Mouse (Mus musculus) liver, embryonic 16.5 days (tissue): Measurements from ENCODE around the gene Map3k4. TPM values are rescaled to one million over a fixed set of nuclear protein-coding genes. Genes with fewer than 3 reads are reported as not detected.

Experiments used
- ATAC-seq: fragments of 200-750 bp; cut with Nextera tagmentation; 2 replicates; pipeline ENCODE4 v1.8.0; 2017; ENCODE audit warnings: low read depth, mild to moderate bottlenecking, moderate number of reproducible peaks, moderate library complexity
- H3K27ac ChIP-seq: fragments of 300-500 bp; sonication (generic); 2 replicates; pipeline ENCODE4 v1.5.1; 2014; ENCODE audit warnings: mild to moderate bottlenecking, low read length
- H3K27me3 ChIP-seq: fragments of 300-500 bp; sonication (generic); 2 replicates; pipeline ENCODE4 v1.6.1; 2014; ENCODE audit warnings: low read depth, low read length, mixed read lengths; ENCODE audit not compliant: control insufficient read depth, insufficient read depth
- H3K36me3 ChIP-seq: fragments of 300-500 bp; sonication (generic); 2 replicates; pipeline ENCODE4 v1.6.1; 2014; ENCODE audit warnings: mild to moderate bottlenecking; ENCODE audit not compliant: control insufficient read depth, insufficient read depth
- H3K4me1 ChIP-seq: fragments of 300-500 bp; sonication (generic); 2 replicates; pipeline ENCODE4 v1.6.1; 2014; ENCODE audit warnings: low read depth, low read length, mixed read lengths; ENCODE audit not compliant: control insufficient read depth
- H3K4me2 ChIP-seq: fragments of 300-500 bp; sonication (generic); 2 replicates; pipeline ENCODE4 v1.6.1; 2014; ENCODE audit warnings: low read depth, low read length, mixed read lengths
- H3K4me3 ChIP-seq: fragments of 300-500 bp; sonication (generic); 2 replicates; pipeline ENCODE4 v1.5.1; 2014; ENCODE audit warnings: low read depth, mild to moderate bottlenecking, low read length
- H3K9ac ChIP-seq: fragments of 300-500 bp; sonication (generic); 2 replicates; pipeline ENCODE4 v1.6.1; 2014; ENCODE audit warnings: low read depth, low read length
- H3K9me3 ChIP-seq: fragments of 300-500 bp; sonication (generic); replicated peaks from 2 replicates; pipeline ENCODE4 v1.6.1; 2016; ENCODE audit warnings: low read length; ENCODE audit not compliant: control insufficient read depth
- WGBS: fragments of 180-500 bp; shearing (Covaris S2); extraction: QIAGEN DNeasy Blood & Tissue Kit; methylation state at CpG from one replicate; pipeline ENCODE4 v1.1.7; 2014; ENCODE audit not compliant: insufficient replicate concordance; 5-methylcytosine and 5-hydroxymethylcytosine counted together
- polyA plus RNA-seq: library from polyadenylated mRNA; unstranded; fragments of >200 nt; fragmentation: Nextera tagmentation; extraction: Ambion mirVana; gene quantifications from 2 replicates; pipeline ENCODE4 v1.2.1, GENCODE M21; 2015

The Map3k4 gene
- polyA plus RNA-seq, 1 experiment from 2014 or later, result 9.5 TPM

- 80% methylated on average over 4 of the region's 4 CpGs for WGBS
- Histone ChIP-seq H3K36me3 (no peaks in the 10 kb centered on the region), H3K9me3 (no peaks in the 10 kb centered on the region), H3K4me1 (no peaks in the 10 kb centered on the region), H3K27me3 (no peaks in the 10 kb centered on the region), H3K4me3 (no peak overlapping the region), H3K27ac (no peak overlapping the region), H3K4me2 (no peak overlapping the region), H3K9ac (no peak overlapping the region)
- ATAC-seq, result no peak
Observed at GRCm38 (mm10) chr17:12288871-12289270, 29.7 kb downstream of the Map3k4 start.

GRCm38 (mm10) chr17:12279810-12280209, 38.8 kb downstream of the Map3k4 start:
- no peak for ATAC-seq
- Histone ChIP-seq H3K4me2 (no peak overlapping the region), H3K9ac (no peak overlapping the region), H3K4me3 (no peak overlapping the region), H3K27ac (no peak overlapping the region), H3K4me1 (no peaks in the 10 kb centered on the region; the same call in 1 of the 2 replicates), H3K36me3 (no peaks in the 10 kb centered on the region), H3K9me3 (no peaks in the 10 kb centered on the region), H3K27me3 (no peaks in the 10 kb centered on the region)
- 36% methylated on average over 10 of the region's 10 CpGs for WGBS

GRCm38 (mm10) chr17:12278073-12278472, 40.5 kb downstream of the Map3k4 start:
- H3K4me2 ChIP-seq, result no peak overlapping the region
- ATAC-seq, result no peak
- no peaks in the 10 kb centered on the region for H3K9me3 ChIP-seq
- H3K27ac ChIP-seq, result no peak overlapping the region
- H3K9ac ChIP-seq, result no peak overlapping the region
- no peaks in the 10 kb centered on the region for H3K36me3 ChIP-seq
- no peak overlapping the region for H3K4me3 ChIP-seq
- WGBS, result 77% methylated on average over 5 of the region's 5 CpGs
- H3K27me3 ChIP-seq, result no peaks in the 10 kb centered on the region
- H3K4me1 ChIP-seq, result no peaks in the 10 kb centered on the region; the same call in 1 of the 2 replicates

- Histone ChIP-seq H3K4me3 (no peak overlapping the region), H3K27me3 (no peaks in the 10 kb centered on the region), H3K36me3 (no peaks in the 10 kb centered on the region), H3K27ac (no peak overlapping the region), H3K4me2 (no peak overlapping the region), H3K9me3 (no peaks in the 10 kb centered on the region), H3K4me1 (no peaks in the 10 kb centered on the region; the same call in 1 of the 2 replicates), H3K9ac (no peak overlapping the region)
- 63% methylated on average over 4 of the region's 4 CpGs for WGBS
- no peak for ATAC-seq
Observed at GRCm38 (mm10) chr17:12277297-12277696, 41.3 kb downstream of the Map3k4 start.

GRCm38 (mm10) chr17:12276496-12277200, 41.9 kb downstream of the Map3k4 start:
- Histone ChIP-seq H3K9ac (no peak overlapping the region), H3K4me1 (no peaks in the 10 kb centered on the region; the same call in 1 of the 2 replicates), H3K9me3 (no peaks in the 10 kb centered on the region), H3K4me3 (no peak overlapping the region), H3K36me3 (peaks cover 3% of the 10 kb centered on the region), H3K27me3 (no peaks in the 10 kb centered on the region), H3K4me2 (no peak overlapping the region), H3K27ac (no peak overlapping the region)
- WGBS, result 76% methylated on average over 11 of the region's 11 CpGs
- no peak for ATAC-seq

- Histone ChIP-seq H3K4me1 (no peaks in the 10 kb centered on the region; the same call in 1 of the 2 replicates), H3K36me3 (peaks cover 11% of the 10 kb centered on the region), H3K4me2 (no peak overlapping the region), H3K27ac (no peak overlapping the region), H3K9me3 (no peaks in the 10 kb centered on the region), H3K4me3 (no peak overlapping the region), H3K9ac (no peak overlapping the region), H3K27me3 (no peaks in the 10 kb centered on the region)
- ATAC-seq, result no peak
- 65% methylated on average over 9 of the region's 9 CpGs for WGBS
Observed at GRCm38 (mm10) chr17:12275756-12276155, 42.8 kb downstream of the Map3k4 start.

- ATAC-seq, result no peak
- Histone ChIP-seq H3K9me3 (no peaks in the 10 kb centered on the region), H3K4me3 (no peak overlapping the region), H3K9ac (no peak overlapping the region), H3K4me2 (no peak overlapping the region), H3K27me3 (no peaks in the 10 kb centered on the region), H3K4me1 (no peaks in the 10 kb centered on the region), H3K36me3 (peaks cover 13% of the 10 kb centered on the region), H3K27ac (no peak overlapping the region)
- WGBS, result 66% methylated on average over 5 of the region's 5 CpGs
Observed at GRCm38 (mm10) chr17:12273032-12273431, 45.6 kb downstream of the Map3k4 start.

GRCm38 (mm10) chr17:12271805-12272204, 46.8 kb downstream of the Map3k4 start:
- no peaks in the 10 kb centered on the region for H3K27me3 ChIP-seq
- no peak overlapping the region for H3K4me3 ChIP-seq
- H3K4me2 ChIP-seq, result no peak overlapping the region
- peaks cover 13% of the 10 kb centered on the region for H3K36me3 ChIP-seq
- no peak for ATAC-seq
- no peak overlapping the region for H3K27ac ChIP-seq
- WGBS, result 89% methylated on average over 18 of the region's 18 CpGs
- H3K4me1 ChIP-seq, result no peaks in the 10 kb centered on the region
- H3K9me3 ChIP-seq, result no peaks in the 10 kb centered on the region
- no peak overlapping the region for H3K9ac ChIP-seq

- WGBS, result 88% methylated on average over 10 of the region's 10 CpGs
- H3K27me3 ChIP-seq, result no peaks in the 10 kb centered on the region
- H3K9me3 ChIP-seq, result no peaks in the 10 kb centered on the region
- no peaks in the 10 kb centered on the region; the same call in 1 of the 2 replicates for H3K4me1 ChIP-seq
- H3K9ac ChIP-seq, result no peak overlapping the region
- peaks cover 13% of the 10 kb centered on the region for H3K36me3 ChIP-seq
- no peak overlapping the region for H3K27ac ChIP-seq
- no peak overlapping the region for H3K4me3 ChIP-seq
- no peak for ATAC-seq
- no peak overlapping the region for H3K4me2 ChIP-seq
Observed at GRCm38 (mm10) chr17:12268538-12268937, 50.1 kb downstream of the Map3k4 start.
